Mouse (Mus musculus) hindbrain, embryonic 16.5 days (tissue): Measurements from ENCODE around the gene Cdkal1. TPM values are rescaled to one million over a fixed set of nuclear protein-coding genes. Genes with fewer than 3 reads are reported as not detected.

Experiments used
- ATAC-seq: fragments of 200-750 bp; cut with Nextera tagmentation; 2 replicates; pipeline ENCODE4 v1.8.0; 2017; ENCODE audit warnings: moderate TSS enrichment, moderate library complexity
- H3K27ac ChIP-seq: fragments of 300-500 bp; sonication (generic); 2 replicates; pipeline ENCODE4 v1.5.1; 2014; ENCODE audit warnings: low read depth, mild to moderate bottlenecking, control low read depth, low read length, moderate library complexity
- H3K27me3 ChIP-seq: fragments of 300-500 bp; sonication (generic); replicated peaks from 2 replicates; pipeline ENCODE4 v1.6.1; 2014; ENCODE audit warnings: low read length; ENCODE audit not compliant: control insufficient read depth, insufficient read depth
- H3K36me3 ChIP-seq: fragments of 300-500 bp; sonication (generic); 2 replicates; pipeline ENCODE4 v1.6.1; 2014; ENCODE audit warnings: mild to moderate bottlenecking, low read length, moderate library complexity, mixed read lengths; ENCODE audit not compliant: control insufficient read depth, insufficient read depth
- H3K4me1 ChIP-seq: fragments of 300-500 bp; sonication (generic); 2 replicates; pipeline ENCODE4 v1.6.1; 2014; ENCODE audit warnings: low read depth, low read length; ENCODE audit not compliant: control insufficient read depth, insufficient read depth
- H3K4me2 ChIP-seq: fragments of 300-500 bp; sonication (generic); 2 replicates; pipeline ENCODE4 v1.6.1; 2014; ENCODE audit warnings: mild to moderate bottlenecking, low read length, control low read depth, moderate library complexity
- H3K4me3 ChIP-seq: fragments of 300-500 bp; sonication (generic); 2 replicates; pipeline ENCODE4 v1.5.1; 2014; ENCODE audit warnings: mild to moderate bottlenecking, low read length, control low read depth, moderate library complexity
- H3K9ac ChIP-seq: fragments of 300-500 bp; sonication (generic); 2 replicates; pipeline ENCODE4 v1.6.1; 2014; ENCODE audit warnings: low read depth, mild to moderate bottlenecking, control low read depth, low read length, moderate library complexity
- H3K9me3 ChIP-seq: fragments of 300-500 bp; sonication (generic); 2 replicates; pipeline ENCODE4 v1.6.1; 2014; ENCODE audit warnings: mild to moderate bottlenecking, low read length, moderate library complexity; ENCODE audit not compliant: control insufficient read depth
- WGBS: fragments of 180-500 bp; shearing (Covaris S2); extraction: QIAGEN DNeasy Blood & Tissue Kit; methylation state at CpG from one replicate; pipeline ENCODE4 v1.1.7; 2014; 5-methylcytosine and 5-hydroxymethylcytosine counted together
- polyA plus RNA-seq: library from polyadenylated mRNA; unstranded; fragments of >200 nt; fragmentation: Nextera tagmentation; extraction: Ambion mirVana; gene quantifications from 2 replicates; pipeline ENCODE4 v1.2.1, GENCODE M21; 2015

Gene Cdkal1
- polyA plus RNA-seq, 1 experiment from 2014 or later, result 19.4 TPM

DNA sequence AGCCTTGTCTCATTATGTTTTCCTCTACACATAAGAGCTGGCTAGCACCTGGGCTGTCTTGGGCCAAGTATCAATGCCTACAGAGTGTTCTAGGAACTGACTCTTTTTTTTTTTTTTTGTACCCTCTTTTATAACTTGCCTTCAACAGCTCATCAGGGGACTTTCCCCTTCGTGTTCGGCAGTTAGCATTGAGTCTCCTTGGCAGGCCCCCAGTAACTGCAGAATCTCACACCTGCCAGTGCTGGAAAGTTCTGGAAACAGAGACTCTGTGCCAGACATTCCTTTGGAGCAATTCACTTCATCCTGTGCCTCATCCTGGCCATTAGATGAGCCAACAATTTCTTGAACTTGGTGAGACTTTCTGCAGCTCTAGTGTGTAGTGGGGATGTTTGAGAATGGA is 652.9 kb downstream of the Cdkal1 start:
- 46% methylated on average over 2 of the region's 2 CpGs for WGBS
- Histone ChIP-seq H3K36me3 (no peaks in the 10 kb centered on the region), H3K4me3 (no peak overlapping the region), H3K9me3 (no peaks in the 10 kb centered on the region), H3K27me3 (no peaks in the 10 kb centered on the region), H3K4me2 (no peak overlapping the region), H3K4me1 (no peaks in the 10 kb centered on the region), H3K27ac (no peak overlapping the region), H3K9ac (no peak overlapping the region)
- no peak for ATAC-seq

DNA sequence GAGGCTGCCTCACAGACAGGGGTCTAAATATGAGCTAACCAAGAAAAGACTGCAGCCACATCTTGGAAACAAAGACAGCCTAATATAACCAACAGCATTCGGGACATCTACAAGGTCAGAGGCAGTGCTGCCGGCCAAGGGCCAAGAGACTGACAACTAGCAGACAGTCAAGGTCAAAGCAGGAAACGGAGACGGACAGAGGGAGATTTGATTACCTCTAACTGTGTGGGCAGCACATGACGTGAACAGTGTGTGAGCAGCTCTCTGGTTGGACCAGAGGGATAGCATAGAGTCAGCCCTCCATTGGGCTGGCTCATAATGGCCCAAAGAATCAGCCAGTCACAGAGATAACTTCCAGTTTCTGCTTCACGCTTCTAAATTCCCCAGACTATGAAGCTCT is 655.8 kb downstream of the Cdkal1 start:
- peak; percentile 50; the same call in 1 of the 2 replicates for ATAC-seq
- WGBS, result 46% methylated on average over 6 of the region's 6 CpGs
- Histone ChIP-seq H3K27me3 (no peaks in the 10 kb centered on the region), H3K9me3 (no peaks in the 10 kb centered on the region), H3K4me2 (no peak overlapping the region), H3K36me3 (no peaks in the 10 kb centered on the region), H3K4me1 (peaks cover 14% of the 10 kb centered on the region; the same call in 1 of the 2 replicates), H3K4me3 (no peak overlapping the region), H3K9ac (no peak overlapping the region), H3K27ac (no peak overlapping the region)

DNA sequence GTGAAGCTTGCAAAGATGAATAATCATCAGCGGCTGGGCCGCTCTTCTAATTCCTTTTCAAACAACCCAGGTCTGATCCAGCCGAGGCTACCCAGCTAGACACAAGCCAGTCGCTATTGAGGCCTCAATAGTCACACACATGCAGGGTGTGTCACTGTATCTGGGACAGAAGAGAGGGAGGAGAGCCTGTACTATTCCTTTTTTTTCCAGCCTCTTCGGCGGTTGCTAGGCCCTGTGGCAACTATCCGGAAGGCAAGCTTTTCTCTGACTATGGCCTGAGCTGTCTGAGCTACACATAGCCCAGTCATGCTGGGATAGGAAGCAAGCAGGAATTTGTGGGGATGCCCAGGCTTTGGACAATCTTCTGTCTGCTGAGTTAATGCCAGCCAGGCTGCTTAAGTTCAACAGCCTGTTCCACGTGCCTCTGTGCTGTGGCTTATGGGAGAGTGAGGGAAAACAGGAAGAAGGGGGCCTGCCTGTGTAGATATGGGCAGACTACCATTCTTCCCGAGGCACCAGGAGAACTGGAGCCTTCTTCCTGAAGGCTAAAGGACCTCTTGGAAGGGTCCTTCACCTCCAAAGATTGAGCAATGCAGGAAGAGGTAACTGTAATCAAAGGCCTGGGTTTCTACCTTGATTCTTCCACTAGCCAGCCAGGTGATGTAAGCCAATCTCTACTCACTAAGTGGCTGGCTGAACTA is 658.5 kb downstream of the Cdkal1 start:
- Histone ChIP-seq H3K9me3 (no peaks in the 10 kb centered on the region), H3K27ac (no peak overlapping the region), H3K4me2 (no peak overlapping the region), H3K27me3 (no peaks in the 10 kb centered on the region), H3K4me3 (no peak overlapping the region), H3K4me1 (peaks cover 15% of the 10 kb centered on the region; the same call in 1 of the 2 replicates), H3K9ac (no peak overlapping the region), H3K36me3 (no peaks in the 10 kb centered on the region)
- peak; percentile 61; the same call in 1 of the 2 replicates for ATAC-seq
- WGBS, result 26% methylated on average over 9 of the region's 9 CpGs

DNA sequence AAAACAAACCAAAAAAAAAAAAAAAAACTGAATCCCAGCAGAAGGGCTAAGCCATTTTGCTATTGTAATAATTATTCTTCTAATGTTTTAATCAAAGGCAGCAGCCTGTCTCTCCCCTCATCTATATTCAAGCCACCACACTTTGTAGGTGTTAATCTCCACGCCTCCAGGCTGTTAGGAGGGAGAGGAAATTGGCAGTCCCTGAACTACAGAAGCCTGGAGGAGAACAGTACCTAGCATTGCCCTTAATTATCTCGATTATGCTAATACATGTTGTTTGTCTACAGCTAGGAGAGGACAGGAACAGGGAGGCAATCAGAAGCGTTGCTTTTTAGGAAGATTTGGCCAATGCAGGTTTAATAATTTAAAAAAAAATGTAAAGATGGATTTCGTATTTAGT is 659.8 kb downstream of the Cdkal1 start:
- Histone ChIP-seq H3K36me3 (no peaks in the 10 kb centered on the region), H3K4me1 (peaks cover 15% of the 10 kb centered on the region; the same call in 1 of the 2 replicates), H3K4me3 (no peak overlapping the region), H3K4me2 (no peak overlapping the region), H3K9ac (no peak overlapping the region), H3K9me3 (no peaks in the 10 kb centered on the region), H3K27me3 (no peaks in the 10 kb centered on the region), H3K27ac (no peak overlapping the region)
- WGBS, result 41% methylated on average over 4 of the region's 4 CpGs
- ATAC-seq, result peak; percentile 64; the same call in 1 of the 2 replicates

DNA sequence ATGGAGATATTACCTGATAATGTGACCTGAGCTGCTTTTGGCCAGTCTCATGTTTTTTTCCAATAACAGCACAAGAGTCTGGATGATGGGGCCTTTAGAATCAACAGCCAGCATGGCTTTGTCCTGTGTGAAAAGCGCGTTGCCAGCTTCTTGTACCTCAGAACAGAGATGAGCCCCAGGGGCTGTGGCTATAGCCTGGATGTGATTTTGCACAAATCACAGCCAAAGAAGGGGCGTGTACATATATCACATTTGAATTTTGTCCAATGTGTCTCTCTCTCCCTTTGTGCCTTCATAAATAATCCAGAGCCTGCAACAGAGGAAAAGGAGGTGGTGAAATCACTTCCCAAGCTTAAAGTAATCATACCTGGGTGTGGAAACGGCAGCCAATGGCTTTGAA is 660.5 kb downstream of the Cdkal1 start:
- Histone ChIP-seq H3K4me3 (no peak overlapping the region), H3K27me3 (no peaks in the 10 kb centered on the region), H3K27ac (no peak overlapping the region), H3K36me3 (no peaks in the 10 kb centered on the region), H3K4me1 (peaks cover 15% of the 10 kb centered on the region; the same call in 1 of the 2 replicates), H3K9me3 (no peaks in the 10 kb centered on the region), H3K9ac (no peak overlapping the region), H3K4me2 (no peak overlapping the region)
- WGBS, result 47% methylated on average over 4 of the region's 4 CpGs
- ATAC-seq, result no peak

DNA sequence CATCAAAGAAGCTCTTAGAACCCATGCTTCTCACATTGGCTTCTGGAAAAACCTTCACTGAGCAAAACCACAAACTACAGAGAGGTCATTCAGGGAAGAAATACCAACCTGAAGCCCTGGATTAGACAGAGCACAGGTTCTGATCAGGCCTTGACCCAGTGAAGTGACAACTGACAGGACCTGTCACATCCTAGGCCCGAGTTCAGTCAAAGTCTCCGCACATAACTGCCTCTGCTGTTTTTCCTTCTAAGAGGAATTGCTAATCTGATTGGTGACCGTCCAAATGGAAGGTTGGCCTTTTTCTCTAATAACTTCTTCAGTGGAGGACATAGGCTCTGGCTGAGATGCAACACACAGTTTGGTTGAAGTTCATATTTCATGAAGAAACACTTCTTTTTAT is 662.8 kb downstream of the Cdkal1 start:
- no peak overlapping the region for H3K4me3 ChIP-seq
- no peak overlapping the region for H3K9ac ChIP-seq
- H3K4me1 ChIP-seq, result peaks cover 15% of the 10 kb centered on the region; the same call in 1 of the 2 replicates
- no peak overlapping the region for H3K27ac ChIP-seq
- H3K36me3 ChIP-seq, result no peaks in the 10 kb centered on the region
- 91% methylated on average over 3 of the region's 3 CpGs for WGBS
- no peak overlapping the region for H3K4me2 ChIP-seq
- no peaks in the 10 kb centered on the region for H3K9me3 ChIP-seq
- no peak for ATAC-seq
- H3K27me3 ChIP-seq, result no peaks in the 10 kb centered on the region

DNA sequence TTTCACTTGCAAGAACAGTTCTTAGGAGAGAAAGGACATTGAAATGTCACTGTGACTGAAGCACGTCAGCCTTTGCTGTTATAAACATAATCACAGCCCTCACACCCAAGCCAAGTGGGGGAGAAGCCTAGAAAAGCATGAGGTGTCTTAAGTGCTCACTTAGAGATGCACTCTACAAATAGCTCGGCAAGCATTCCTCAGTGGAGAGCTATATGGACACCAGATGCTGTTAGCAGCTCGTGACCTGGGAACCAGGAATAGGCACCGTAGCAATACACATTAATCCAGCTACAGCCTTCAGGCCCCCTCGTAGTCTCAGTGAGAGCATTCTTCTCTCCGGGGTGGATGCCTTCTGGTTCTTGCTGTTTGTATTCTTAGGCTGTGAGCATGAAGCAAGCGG is 664.9 kb downstream of the Cdkal1 start:
- peaks cover 8% of the 10 kb centered on the region; the same call in 1 of the 2 replicates for H3K4me1 ChIP-seq
- H3K4me2 ChIP-seq, result no peak overlapping the region
- H3K36me3 ChIP-seq, result no peaks in the 10 kb centered on the region
- 84% methylated on average over 7 of the region's 7 CpGs for WGBS
- H3K27ac ChIP-seq, result no peak overlapping the region
- no peak overlapping the region for H3K4me3 ChIP-seq
- no peaks in the 10 kb centered on the region for H3K27me3 ChIP-seq
- no peaks in the 10 kb centered on the region for H3K9me3 ChIP-seq
- no peak for ATAC-seq
- no peak overlapping the region for H3K9ac ChIP-seq

DNA sequence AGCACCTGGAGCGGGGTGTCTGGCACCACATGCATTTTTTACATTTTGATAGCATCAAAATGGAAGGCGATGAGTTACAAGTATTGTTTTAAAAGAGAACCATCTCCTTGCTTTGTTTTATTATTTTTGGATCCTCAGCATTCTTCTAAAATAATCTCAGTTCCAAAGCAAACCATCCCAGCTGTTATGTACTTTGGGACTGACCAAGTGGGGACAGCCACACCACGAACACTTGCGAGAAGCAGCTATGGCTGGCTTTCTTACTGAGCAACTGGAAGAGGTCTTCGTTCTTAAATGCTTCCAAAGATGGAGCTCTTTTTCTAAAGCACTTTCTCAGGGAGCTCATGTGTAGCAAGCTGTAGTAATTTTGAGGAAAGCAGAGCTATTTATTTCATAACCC is 668.7 kb downstream of the Cdkal1 start:
- WGBS, result 85% methylated on average over 5 of the region's 5 CpGs
- no peak overlapping the region for H3K9ac ChIP-seq
- H3K4me1 ChIP-seq, result no peaks in the 10 kb centered on the region
- no peak for ATAC-seq
- no peaks in the 10 kb centered on the region for H3K9me3 ChIP-seq
- no peak overlapping the region for H3K27ac ChIP-seq
- no peak overlapping the region for H3K4me2 ChIP-seq
- no peaks in the 10 kb centered on the region for H3K27me3 ChIP-seq
- H3K4me3 ChIP-seq, result no peak overlapping the region
- H3K36me3 ChIP-seq, result no peaks in the 10 kb centered on the region

DNA sequence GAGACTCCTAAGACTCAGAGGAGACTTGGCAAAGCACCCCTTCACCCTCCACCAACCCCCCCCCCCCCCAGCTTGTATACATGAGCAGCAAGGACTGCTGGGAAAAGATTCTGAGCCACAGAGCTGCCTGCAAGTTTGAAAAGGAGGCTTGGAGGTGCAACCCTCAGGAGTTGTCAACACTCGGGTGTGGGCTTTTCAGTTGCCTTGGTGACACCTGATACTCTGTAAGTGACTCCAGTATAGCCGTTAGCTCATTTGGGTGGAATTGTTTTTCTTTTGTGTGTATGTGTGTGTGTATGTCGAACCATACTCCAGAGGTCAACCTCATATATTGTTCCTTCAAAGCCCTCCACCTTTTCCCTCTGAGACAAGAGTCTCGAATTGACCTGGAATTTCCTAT is 669.9 kb downstream of the Cdkal1 start:
- H3K9ac ChIP-seq, result no peak overlapping the region
- no peak overlapping the region for H3K27ac ChIP-seq
- no peak overlapping the region for H3K4me3 ChIP-seq
- no peaks in the 10 kb centered on the region for H3K9me3 ChIP-seq
- WGBS, result 61% methylated on average over 4 of the region's 4 CpGs
- ATAC-seq, result no peak
- no peaks in the 10 kb centered on the region for H3K36me3 ChIP-seq
- H3K27me3 ChIP-seq, result no peaks in the 10 kb centered on the region
- H3K4me2 ChIP-seq, result no peak overlapping the region
- no peaks in the 10 kb centered on the region for H3K4me1 ChIP-seq
